Mouse (Mus musculus) kidney, postnatal 14 days (tissue): ENCODE measurements at regions not wholly inside any gene's neighbourhood (a gene's known extent, or its start where the extent isn't known, plus 50 kb on each side); places are given as distances from the start of the nearest gene placed in this dataset.

Experiments used
- DNase-seq: peaks from one replicate; pipeline ENCODE4 v3.0.0; 2022; ENCODE audit warnings: mixed read lengths

- no peak for DNase-seq
These were observed 68.3 kb downstream of the Ptger2 start for GRCm38 (mm10) chr14:45056291-45056690.

GRCm38 (mm10) chr14:45061681-45062080 is 73.7 kb downstream of the Ptger2 start:
- DNase-seq: no peak

GRCm38 (mm10) chr14:45064498-45064897 is 76.5 kb downstream of the Ptger2 start:
- DNase-seq: no peak

GRCm38 (mm10) chr14:45069598-45070212 is 81.7 kb downstream of the Ptger2 start:
- DNase-seq: no peak

GRCm38 (mm10) chr14:45074902-45075488 is 87.0 kb downstream of the Ptger2 start:
- peak; percentile 28 for DNase-seq

- no peak for DNase-seq
These were observed 89.2 kb downstream of the Ptger2 start for GRCm38 (mm10) chr14:45077216-45077615.

GRCm38 (mm10) chr14:45079793-45080192 is 91.8 kb downstream of the Ptger2 start:
- no peak for DNase-seq

- no peak for DNase-seq
These were observed 92.2 kb downstream of the Ptger2 start for GRCm38 (mm10) chr14:45080231-45080630.

- no peak for DNase-seq
These were observed 95.1 kb downstream of the Ptger2 start for GRCm38 (mm10) chr14:45083058-45083457.
